Mouse (Mus musculus): ENCODE measurements at regions not wholly inside any gene's neighbourhood (a gene's known extent, or its start where the extent isn't known, plus 50 kb on each side); places are given as distances from the start of the nearest gene placed in this dataset.

DNA sequence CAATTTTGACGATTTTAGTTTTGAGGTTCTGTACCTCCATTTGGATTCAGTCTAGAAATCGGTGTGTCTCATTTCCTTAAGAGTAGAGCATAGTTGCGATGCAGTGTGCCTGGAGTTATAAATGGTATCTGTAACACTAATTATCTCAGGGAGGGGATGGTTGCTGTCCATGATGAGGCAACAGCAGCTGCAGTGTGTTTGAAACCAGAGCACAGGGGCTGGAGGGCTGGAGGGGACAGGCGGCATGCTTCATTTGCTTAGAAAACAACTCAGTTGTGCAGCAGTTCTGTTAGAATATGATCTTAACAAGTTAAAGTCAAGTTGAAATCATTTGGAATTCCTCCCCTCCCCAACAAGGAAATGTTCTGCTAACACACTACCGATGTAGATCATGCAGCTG lies 69.3 kb upstream of the Lrig3 start:
- no peak for TF ChIP-seq CTCF (IDR thresholded peaks at IDR 0.05; ENCODE audit: insufficient read depth, low read length)
- TF ChIP-seq POLR2A (IDR thresholded peaks at IDR 0.05; ENCODE audit: borderline replicate concordance, extremely low read depth, low read depth, low read length): no peak

All from lung, adult 2 months (tissue).